In the genomic region with DNA sequence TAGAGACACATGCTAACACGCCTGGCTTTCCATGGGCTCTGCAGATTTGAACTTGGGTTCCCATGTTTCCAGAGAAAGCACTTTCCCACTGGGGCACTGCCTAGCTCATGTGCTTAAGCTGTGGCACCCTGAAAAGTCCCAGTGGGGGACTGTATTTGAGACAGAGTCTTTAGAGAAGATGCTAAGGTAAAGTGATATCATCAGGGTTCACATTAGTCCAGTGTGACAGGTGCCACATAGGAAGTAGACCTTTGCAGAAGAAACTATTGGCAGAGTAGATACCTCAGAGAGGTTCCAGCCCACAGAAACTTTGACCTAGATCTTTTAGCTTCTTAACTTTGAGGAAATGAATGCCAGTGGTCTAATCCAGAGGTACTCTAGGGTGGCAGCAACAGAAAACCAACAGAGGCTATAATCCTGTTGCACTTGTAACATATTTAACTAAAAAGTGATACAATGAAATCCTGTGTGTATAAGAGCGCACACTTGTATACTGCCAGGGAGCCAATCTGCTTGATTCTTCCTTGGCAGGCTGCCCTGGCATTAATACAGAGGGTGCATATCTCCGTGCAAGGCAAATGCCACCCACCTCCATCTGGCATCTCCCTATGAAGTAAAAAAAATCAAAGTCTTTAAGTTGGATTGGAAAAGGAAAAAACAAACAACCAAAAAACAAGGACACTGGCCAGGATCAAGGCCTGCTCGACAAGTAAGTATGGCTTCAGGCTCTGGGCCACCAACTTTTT, we compare ENCODE assay signal across 11 mouse cellular contexts.
DNase-seq lines count a peak whose midpoint lies in the region; ATAC-seq and TF ChIP-seq lines count a peak whose summit lies in the region.
"Had no signal": no experiment of that assay in that cellular context is flagged by ENCODE, and none has a peak within 500 bp of the region (broad histone marks: within the 10 kb centered on the region; RNA-seq: fewer than 3 reads in every experiment).

No protein-coding gene starts in this region.

- no peak overlapping the region for H3K4me3 ChIP-seq in midbrain, postnatal 0 days (ENCODE audit: low read depth, low read length)
- H3K4me3 ChIP-seq in midbrain, embryonic 13.5 days (replicated peaks): no peak overlapping the region
- H3K4me3 ChIP-seq: embryonic facial prominence, embryonic 15.5 days; heart, embryonic 15.5 days; lung, embryonic 15.5 days had no signal

- WGBS in midbrain, postnatal 0 days: 71% methylated on average over 4 of the region's 4 CpGs
- WGBS in midbrain, embryonic 13.5 days: 79% methylated on average over 4 of the region's 4 CpGs

- DNase-seq in midbrain, postnatal 0 days (ENCODE audit: low spot score): peak; percentile 51
- peak; percentile 80 to 88 for DNase-seq in left cerebral cortex, adult 18-20 months (ENCODE audit: low spot score in 2 of 2)
- DNase-seq in thymus, postnatal 14 days: no peak
- no peak for DNase-seq in ovary, postnatal 10 days (ENCODE audit: low spot score)
- no peak for DNase-seq in kidney, postnatal 36 days
- no peak for DNase-seq in thymus, postnatal 4 days

- H3K27ac ChIP-seq in midbrain, postnatal 0 days (ENCODE audit: low read depth, low read length): no peak overlapping the region
- H3K27ac ChIP-seq in midbrain, embryonic 13.5 days: no peak overlapping the region
- H3K27ac ChIP-seq: embryonic facial prominence, embryonic 15.5 days; heart, embryonic 15.5 days; lung, embryonic 15.5 days had no signal

- no peaks in the 10 kb centered on the region for H3K27me3 ChIP-seq in midbrain, postnatal 0 days (ENCODE audit: insufficient read depth, low read length)
- H3K27me3 ChIP-seq in midbrain, embryonic 13.5 days: no peaks in the 10 kb centered on the region
- H3K27me3 ChIP-seq: embryonic facial prominence, embryonic 15.5 days; heart, embryonic 15.5 days; lung, embryonic 15.5 days had no signal

- ATAC-seq in midbrain, postnatal 0 days (ENCODE audit: low FRiP score): no peak
- ATAC-seq in midbrain, embryonic 13.5 days: no peak
- ATAC-seq in frontal cortex, adult (ENCODE audit: low TSS enrichment): peak; percentile 38

- no peaks in the 10 kb centered on the region for H3K4me1 ChIP-seq in midbrain, postnatal 0 days (ENCODE audit: insufficient read depth, low read length)
- no peaks in the 10 kb centered on the region for H3K4me1 ChIP-seq in midbrain, embryonic 13.5 days (replicated peaks)
- H3K4me1 ChIP-seq: embryonic facial prominence, embryonic 15.5 days; heart, embryonic 15.5 days; lung, embryonic 15.5 days had no signal

- H3K9ac ChIP-seq in midbrain, postnatal 0 days (replicated peaks; ENCODE audit: low read length, poor library complexity, severe bottlenecking): no peak overlapping the region
- H3K9ac ChIP-seq in midbrain, embryonic 13.5 days (replicated peaks): no peak overlapping the region
- H3K9ac ChIP-seq: embryonic facial prominence, embryonic 15.5 days; heart, embryonic 15.5 days; lung, embryonic 15.5 days had no signal

- no peaks in the 10 kb centered on the region for H3K9me3 ChIP-seq in midbrain, postnatal 0 days (ENCODE audit: low read length)
- no peaks in the 10 kb centered on the region for H3K9me3 ChIP-seq in midbrain, embryonic 13.5 days
- H3K9me3 ChIP-seq: embryonic facial prominence, embryonic 15.5 days; heart, embryonic 15.5 days; lung, embryonic 15.5 days had no signal

- H3K36me3 ChIP-seq in midbrain, postnatal 0 days (ENCODE audit: insufficient read depth, low read length): peaks cover 34% of the 10 kb centered on the region
- H3K36me3 ChIP-seq in midbrain, embryonic 13.5 days: 0 out of 2 replicates have a peak, but pooled peaks cover 6% of the 10 kb centered on the region

- no peak for TF ChIP-seq CTCF in midbrain, postnatal 0 days (IDR thresholded peaks at IDR 0.05)

- H3K4me2 ChIP-seq in midbrain, postnatal 0 days (ENCODE audit: low read depth, low read length, poor library complexity, severe bottlenecking): no peak overlapping the region
- no peak overlapping the region for H3K4me2 ChIP-seq in midbrain, embryonic 13.5 days (replicated peaks)
- H3K4me2 ChIP-seq: embryonic facial prominence, embryonic 15.5 days; heart, embryonic 15.5 days; lung, embryonic 15.5 days had no signal

Comparison
In these comparisons a context has a peak if more than half of its experiments do, and no peak if none do; other contexts are left out.
1. DNase-seq: peak in midbrain, postnatal 0 days (single experiment) and left cerebral cortex, adult 18-20 months (2 of 2); none in thymus, postnatal 14 days (single experiment), ovary, postnatal 10 days (single experiment), kidney, postnatal 36 days (0 of 2) and thymus, postnatal 4 days (single experiment).